Mouse (Mus musculus): ENCODE measurements at regions not wholly inside any gene's neighbourhood (a gene's known extent, or its start where the extent isn't known, plus 50 kb on each side); places are given as distances from the start of the nearest gene placed in this dataset.

DNA sequence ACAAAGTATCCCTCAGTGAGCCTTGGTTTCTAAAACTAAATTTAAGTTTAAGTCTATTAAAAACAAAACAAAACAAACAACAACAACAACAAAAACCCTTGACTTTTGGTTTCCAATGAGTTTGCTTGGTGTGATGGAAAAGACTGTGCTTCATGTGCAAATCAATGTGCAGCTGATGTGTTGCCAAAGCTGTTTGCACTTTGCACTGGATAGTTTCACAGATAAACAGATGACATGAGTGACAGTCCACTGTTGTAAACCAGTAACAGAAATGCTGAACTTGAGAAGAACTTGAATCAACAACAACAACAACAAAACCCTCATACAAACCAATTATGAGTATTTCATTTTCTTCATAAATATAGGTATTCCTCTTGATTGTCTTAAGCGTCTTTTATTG, 412.6 kb upstream of the Cntn5 start:
- no peak for TF ChIP-seq CTCF (IDR thresholded peaks at IDR 0.05; ENCODE audit: control insufficient read depth, insufficient read depth, insufficient read length)
- no peak for TF ChIP-seq MAX (IDR thresholded peaks at IDR 0.05)
- TF ChIP-seq USF1 (IDR thresholded peaks at IDR 0.05; ENCODE audit: low read depth), result no peak
